Mouse (Mus musculus): ENCODE data around the gene Rtkn.
"Not testable (repeated sequence)": the region's sequence is repeated elsewhere in the genome, so short reads cannot be mapped to it uniquely, and the experiment has no call there.

The Rtkn gene

DNA sequence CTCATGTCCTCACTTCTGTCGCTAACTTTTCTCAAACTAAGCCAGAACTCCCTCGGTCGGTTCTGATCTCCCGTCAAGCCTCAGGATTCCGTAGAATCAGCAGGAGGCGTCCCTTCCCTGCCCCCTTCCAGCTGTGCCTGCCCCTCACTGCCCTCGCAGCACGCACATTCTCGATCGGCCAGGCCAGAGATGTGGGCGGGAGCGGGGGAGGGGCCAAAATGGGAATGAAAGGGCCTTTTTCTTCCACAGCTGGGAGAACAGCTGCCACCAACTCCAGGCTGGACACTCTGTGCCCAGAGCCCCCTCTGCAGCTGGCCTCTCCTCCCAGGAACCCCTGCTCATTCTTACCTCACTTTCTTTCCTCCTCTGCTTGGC is 2.3 kb downstream of the Rtkn start:
- in situ Hi-C loops (cut with MboI) = no loop called here

DNA sequence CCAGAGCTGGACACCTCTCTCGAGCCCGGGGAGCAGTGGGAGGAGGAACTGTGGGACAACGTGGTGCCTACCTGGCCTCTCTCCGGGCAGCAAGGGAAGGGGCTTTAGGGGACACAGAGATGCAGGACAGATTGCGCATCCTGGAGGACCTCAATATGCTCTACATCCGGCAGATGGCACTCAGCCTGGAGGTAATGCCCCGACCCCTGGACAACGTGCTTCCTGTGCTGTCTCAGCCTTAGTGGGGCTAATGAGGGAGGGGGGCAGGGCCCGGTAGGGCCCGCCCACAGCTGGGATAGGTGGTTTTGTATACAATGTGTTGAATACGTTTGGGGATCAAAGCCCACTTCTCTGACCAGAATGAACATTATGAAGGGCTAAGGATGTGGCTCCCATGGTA is 2.8 kb downstream of the Rtkn start:
- in situ Hi-C loops (cut with MboI) = no loop called here

DNA sequence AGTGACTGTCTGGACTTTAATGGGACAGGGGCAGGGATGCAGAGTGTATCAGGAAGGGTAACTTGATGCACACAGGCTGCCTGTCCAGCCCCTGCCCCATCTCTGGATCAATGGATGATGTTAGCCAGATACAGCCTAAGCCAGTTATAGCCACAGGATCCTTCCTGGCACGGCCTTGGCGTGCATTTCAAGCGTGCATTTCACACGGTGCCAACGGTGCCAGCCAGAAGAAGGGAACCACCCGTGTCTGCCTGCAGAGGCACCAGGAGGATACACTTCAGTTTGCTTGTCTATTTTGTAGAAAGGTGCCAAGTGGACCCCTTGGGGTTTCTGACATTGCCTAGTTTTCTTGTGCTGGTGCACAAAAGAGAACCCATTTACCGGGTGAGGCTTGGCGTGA is 4.8 kb downstream of the Rtkn start:
- in situ Hi-C loops (cut with MboI) = no loop called here

DNA sequence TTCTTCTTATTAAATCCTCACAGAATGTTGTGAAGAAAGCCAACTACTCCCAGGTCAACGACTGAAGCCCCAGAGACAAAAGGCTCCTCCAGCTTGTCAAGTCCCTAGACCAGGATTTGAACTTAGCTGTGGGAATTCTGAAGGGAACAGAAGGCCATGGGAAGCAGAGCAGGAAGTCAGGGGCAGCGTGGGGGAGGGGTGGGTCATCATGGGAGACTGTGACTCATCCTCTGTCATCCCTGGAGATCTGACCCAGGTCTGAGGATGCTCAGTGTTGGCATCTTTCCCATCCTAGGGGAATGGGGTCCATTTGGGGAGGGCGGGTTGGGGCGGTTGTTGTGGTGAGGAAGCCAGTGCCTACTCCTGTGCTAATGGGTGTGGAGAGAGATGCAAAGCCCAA is 6.4 kb downstream of the Rtkn start:
- in situ Hi-C loops (cut with MboI) = no loop called here

DNA sequence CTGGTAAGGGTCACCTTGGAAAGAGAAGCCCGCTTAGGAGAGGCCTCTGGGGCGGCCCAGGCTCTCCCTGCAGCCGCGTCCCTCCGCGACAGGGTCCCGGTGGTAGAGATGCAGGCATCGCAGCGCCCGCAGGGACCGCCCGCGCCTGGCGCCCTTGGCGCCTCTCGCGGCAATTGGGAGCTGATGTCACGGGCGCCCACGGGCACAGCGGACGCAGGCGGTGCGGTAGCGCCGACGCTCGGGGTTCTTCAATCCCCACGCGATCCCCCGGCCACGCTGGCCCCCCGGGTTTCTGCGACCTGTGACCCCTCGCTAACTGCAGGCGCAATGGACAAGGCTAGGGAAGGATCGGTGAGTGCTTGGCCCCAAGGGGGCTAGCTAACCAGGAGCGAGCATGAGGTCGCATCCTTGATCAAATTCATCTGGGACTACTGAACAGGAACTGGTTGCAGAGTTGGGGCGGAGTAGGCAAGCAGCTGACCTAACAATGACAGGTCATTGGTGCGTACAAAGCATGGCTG is 7.0 kb downstream of the Rtkn start:
- in situ Hi-C loops (cut with MboI) = no loop called here

DNA sequence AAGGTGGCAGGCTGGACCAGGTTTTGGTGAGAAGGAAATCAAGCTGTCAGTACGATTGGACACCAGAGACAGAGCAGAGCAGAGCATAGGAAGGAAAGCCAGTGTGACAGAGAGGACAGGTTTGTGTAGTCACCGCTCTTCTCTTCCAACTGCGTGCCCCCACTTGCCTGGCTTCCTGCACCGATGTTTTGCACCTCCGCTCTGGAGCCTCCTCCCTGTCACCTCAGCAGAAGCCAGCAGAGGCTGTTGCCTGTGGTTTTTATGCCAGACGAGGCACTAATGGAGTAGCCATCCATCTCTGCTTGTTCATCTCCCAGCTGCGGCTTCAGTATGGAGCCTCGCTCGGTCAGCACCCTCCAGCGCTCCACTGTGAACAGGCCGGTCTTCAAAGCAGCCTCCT is 7.6 kb downstream of the Rtkn start:
- in situ Hi-C loops (cut with MboI) = no loop called here

DNA sequence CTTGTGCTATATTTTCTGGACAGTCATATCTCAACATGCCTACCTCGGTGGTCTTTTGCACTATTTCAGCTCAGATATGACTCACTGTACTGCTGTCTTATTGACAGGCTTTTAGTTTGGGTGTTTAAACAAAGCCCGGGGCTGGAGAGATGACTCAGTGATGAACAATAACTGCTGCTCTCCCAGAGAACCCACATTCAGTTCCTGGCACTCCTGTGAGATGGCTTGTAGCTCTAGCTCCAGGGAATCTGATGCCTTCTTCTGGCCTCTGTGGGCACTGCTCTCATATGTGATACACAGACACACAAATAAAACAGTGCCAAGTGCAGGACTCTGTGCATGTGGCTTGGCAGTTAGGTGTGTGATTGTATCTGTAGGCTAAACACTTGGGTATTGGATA is 9.9 kb downstream of the Rtkn start:
- in situ Hi-C loops (cut with MboI) = no loop called here

DNA sequence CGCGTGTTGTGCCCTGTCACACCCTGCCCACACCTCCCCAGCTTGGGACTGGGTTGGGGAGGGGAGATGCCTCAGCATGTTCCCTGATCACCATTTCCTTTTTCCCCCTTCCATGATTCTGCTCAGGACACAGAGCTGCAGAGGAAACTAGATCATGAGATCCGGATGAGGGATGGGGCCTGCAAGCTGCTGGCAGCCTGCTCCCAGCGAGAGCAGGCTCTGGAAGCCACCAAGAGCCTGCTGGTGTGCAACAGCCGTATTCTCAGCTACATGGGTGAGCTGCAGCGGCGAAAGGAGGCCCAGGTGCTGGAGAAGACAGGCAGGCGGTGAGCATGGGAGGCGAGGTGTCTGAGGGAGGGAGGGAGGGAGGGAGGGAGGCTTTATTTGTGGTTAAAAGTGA is 10.5 kb downstream of the Rtkn start:
- in situ Hi-C loops (cut with MboI) = no loop called here

DNA sequence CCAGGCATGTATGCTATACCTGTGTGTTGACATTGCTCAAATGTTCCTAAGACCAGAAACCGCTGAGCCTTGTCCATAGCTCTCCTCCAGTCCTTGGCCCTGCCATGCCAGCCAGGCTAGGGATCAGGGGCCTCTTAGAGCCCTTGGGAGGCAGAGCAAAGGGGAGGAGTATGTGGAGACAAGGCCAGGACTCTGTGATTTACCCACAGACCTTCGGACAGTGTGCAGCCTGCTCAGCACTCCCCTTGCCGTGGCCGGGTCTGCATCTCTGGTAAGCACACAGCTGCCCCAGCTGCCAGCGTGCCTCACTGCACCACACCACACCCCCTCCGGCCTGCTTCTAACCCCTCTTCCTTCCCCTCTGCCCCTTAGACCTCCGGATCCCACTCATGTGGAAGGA is 12.0 kb downstream of the Rtkn start:
- in situ Hi-C loops (cut with MboI) = no loop called here

DNA sequence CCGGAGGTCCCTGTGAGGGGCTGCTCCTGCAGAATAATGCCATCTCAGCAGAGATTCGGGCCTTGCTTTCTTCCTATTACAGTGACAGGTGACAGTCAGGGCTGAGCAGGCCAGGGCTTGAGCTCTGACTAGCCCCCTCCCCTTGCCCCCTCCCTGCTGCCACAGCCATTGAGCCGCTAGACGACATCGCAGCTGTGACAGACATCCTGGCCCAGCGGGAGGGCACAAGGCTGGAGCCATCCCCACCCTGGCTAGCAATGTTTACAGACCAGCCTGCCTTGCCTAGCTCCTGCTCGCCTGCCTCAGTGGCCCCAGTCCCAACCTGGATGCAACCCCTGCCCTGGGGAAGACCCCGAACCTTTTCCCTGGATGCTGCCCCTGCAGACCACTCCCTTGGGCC is 16.5 kb downstream of the Rtkn start:
- in situ Hi-C loops (cut with MboI) = no loop called here

DNA sequence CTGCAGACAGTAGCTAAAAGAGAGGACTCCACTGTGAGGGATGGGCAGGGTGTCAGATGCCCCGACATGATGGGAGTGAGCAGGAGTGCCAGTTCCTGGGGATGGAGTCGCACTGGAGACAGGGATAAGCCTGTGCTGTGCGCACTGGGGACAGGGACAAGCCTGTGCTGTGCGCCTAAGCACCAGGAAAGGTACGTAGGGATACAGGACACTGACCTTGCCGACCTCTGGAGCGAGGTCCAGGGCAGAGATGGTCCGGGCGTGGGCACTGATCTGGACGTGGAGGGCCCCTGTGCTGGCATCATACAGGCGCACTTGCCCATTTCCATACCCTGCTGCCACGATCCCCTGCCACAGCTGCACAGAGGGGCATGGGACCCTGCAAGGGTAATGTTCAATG is 17.8 kb downstream of the Rtkn start:
- in situ Hi-C loops (cut with MboI) = no loop called here

DNA sequence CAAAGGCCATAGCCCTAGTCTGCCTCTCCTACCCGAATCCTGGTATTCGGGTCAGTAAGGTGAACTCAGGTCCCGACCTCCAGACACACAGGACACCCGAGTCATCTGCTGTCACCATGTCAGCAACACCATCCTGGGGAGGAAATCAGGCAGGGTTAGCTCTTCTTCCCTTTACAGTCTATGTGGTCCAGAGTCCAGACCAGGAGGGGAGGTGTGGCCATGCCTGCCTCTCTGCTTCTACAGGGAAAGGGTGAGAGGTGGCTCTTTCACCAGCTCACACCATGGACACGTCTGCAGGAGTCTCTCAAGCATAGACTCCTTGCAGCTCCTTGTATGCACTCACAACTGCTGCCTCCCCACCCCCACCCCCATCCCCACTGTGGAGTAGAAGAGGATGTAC is 18.2 kb downstream of the Rtkn start:
- in situ Hi-C loops (cut with MboI) = no loop called here

DNA sequence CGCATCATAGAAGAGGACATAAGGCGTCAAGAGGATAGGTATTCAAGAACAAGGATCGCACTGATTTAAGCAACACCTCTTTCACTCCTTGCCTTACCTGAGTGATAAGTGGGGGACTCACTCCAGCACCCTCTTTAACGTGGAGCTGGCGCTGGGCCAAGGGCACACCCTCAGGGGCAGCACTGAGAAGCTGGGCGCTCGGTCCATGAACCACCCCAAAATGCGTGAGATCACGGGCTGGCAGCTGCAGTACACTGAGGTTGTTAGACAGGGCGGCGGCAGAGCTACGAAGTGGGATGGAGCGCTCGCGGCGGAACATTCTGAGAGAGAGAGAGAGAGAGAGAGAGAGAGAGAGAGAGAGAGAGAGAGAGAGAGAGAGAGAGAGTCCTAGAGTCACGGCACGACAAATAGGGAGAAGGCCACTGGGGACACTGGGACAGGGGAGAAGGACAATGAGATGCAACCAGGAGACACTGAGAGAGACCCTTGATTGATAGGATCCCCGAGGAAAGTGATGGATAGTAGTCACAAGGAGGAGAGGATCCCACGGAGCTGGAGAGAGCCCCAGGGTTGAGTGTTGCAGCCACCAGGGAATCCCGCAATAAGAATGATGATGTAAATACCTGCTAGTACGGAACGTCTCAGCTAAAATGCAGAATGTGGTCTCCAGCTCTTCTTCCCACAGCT is 20.4 kb downstream of the Rtkn start:
- in situ Hi-C loops (cut with MboI) = no loop called here

DNA sequence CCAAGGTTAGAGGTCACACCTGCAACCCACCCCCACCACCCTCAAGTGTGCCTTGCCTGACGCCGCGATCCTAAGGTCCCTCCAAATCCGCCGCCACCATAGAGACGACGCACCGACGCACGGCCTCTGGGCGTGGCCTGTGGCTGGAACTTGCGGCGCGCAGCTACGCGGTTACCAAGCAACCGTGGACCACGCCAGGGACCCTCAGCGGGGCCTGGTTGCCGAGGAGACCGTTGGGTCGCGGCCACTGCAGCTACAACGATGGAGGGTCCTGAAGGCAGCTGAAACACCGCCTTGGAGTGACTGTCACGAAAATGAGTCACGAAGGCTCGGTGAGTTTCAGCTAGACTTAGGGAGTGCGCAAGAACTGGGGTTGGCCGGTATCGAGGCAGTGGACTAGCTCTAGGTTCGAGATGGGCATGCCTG is 21.0 kb downstream of the Rtkn start, which contains the start of the genes Wdr54 and 1700003E16Rik:
TSS of gene Wdr54 (minus strand) at position 139 of the 426 bp plus-strand sequence.
TSS of gene 1700003E16Rik (plus strand) at position 146 of the 426 bp plus-strand sequence.
- in situ Hi-C loops (cut with MboI) = no loop called here

DNA sequence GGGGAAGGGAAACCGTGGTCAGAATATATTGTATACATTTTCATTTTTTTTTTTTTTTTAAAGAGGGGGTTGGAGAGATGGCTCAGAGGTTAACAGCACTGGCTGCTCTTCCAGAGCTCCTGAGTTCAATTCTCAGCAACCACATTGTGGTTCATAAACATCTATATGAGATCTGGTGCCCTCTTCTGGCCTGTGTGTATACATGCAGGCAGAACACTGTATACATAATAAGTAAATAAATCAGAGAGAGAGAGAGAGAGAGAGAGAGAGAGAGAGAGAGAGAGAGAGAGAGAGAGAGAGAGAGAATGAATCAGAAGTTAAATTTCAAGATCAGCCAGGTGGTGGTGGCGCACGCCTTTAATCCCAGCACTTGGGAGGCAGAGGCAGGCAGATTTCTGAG is 24.2 kb downstream of the Rtkn start:
- in situ Hi-C loops (cut with MboI) = not testable (repeated sequence)

DNA sequence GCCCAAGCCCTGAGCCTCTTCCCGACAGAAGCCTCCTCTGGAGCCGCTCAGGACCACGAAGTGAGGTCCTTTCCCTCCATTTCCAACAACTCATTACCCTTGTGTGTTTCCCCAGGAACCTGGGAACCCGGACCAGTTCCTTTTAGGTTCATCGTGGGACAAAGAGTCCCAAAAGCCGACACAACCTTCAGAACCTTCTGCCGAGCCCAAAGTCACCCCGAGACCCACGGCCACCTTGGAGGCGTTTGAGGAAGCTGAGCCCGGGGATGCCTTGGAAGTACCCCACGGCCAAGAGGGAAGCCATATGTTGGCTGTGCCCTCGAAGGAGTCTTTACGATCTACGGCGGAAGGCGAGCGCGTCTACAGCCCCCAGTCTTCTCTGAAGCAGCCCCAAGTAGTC is 26.2 kb downstream of the Rtkn start:
- in situ Hi-C loops (cut with MboI) = loop anchor here (5.0 kb wide), 1 partner anchor 39 kb away; the partner anchor contains the start of gene Wbp1

DNA sequence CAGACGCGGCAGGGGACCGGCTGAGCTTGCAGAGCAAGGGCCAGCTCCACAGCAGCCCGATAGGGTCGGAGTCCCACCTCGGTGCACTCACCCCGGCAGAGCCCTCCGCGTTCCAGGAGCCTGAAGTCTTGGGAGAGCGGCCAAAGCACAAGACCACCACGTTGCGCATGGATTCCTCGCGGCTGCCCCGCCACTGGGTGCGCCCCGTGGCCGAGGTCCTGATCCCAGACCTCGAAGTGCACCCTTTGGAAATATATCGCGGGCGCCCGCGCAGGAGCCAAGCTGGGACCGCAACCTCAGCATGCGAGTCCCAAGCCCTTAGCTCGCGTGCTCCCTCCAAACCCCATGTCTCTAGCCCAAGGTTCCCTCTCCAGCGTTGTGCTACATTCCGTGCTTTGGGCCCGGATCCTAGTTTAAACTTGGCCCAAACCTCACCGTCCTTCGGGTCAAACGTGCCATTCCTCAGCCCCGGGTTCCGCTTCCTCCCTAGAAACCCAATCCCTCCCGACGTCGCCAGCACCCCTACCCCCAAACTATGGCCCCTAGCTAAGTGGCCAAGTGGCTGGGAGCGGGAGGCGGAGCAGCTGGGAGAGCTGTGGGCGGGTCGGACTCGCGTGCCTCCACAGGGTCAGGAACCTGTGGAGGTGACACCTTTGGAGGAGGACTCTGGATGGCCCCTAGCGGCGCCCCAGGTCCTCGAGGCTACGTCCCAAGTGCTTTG is 26.8 kb downstream of the Rtkn start:
- in situ Hi-C loops (cut with MboI) = loop anchor here (5.0 kb wide), 1 partner anchor 40 kb away; the partner anchor contains the start of gene Wbp1

DNA sequence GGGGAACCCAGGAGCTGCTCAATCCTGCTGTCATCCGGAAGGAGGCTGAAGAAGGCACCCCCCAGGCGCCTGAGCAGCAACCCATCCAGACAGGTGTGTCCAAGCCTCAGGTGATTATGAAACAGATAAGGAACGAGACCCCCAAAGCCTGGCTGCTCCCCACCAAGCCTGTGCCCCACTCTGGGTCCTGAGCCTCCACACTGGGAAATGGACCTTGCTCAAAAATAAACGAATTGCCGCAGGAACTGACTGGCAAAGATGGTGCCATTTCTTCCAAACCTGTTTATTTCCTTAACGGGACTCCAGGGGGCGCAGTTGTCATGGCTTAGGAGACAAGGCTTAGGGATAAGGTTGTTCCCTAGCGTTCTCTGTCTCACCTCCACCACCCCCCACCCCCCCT is 27.4 kb downstream of the Rtkn start:
- in situ Hi-C loops (cut with MboI) = loop anchor here (5.0 kb wide), 1 partner anchor 40 kb away; the partner anchor contains the start of gene Wbp1

DNA sequence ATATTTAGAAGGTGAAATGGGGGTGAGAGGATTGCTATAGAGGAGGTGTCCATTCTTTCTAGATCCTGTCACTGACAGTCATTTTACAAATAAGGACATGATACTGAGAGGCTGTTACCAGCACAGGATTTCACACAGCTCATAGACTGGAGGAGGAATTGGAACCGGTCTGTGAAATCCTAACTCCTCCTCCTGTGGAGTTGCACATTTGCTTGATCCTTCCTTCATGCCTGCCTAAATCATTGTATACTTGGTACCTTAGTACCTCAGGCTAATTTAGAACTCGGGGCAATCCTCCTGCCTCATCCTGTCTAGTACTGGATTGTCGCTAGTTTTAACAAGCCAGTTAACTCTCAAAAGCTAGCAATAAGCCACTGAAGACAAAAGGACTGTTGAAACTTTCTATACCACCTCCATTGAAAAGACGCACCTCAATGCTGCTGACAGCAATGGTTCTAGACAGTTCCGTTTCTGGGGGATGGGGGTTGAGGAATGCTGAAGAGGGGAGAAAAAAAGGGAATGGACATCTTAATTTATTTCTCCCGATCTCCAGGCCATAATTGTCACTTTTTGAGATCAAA is 29.9 kb downstream of the Rtkn start:
- in situ Hi-C loops (cut with MboI) = no loop called here

DNA sequence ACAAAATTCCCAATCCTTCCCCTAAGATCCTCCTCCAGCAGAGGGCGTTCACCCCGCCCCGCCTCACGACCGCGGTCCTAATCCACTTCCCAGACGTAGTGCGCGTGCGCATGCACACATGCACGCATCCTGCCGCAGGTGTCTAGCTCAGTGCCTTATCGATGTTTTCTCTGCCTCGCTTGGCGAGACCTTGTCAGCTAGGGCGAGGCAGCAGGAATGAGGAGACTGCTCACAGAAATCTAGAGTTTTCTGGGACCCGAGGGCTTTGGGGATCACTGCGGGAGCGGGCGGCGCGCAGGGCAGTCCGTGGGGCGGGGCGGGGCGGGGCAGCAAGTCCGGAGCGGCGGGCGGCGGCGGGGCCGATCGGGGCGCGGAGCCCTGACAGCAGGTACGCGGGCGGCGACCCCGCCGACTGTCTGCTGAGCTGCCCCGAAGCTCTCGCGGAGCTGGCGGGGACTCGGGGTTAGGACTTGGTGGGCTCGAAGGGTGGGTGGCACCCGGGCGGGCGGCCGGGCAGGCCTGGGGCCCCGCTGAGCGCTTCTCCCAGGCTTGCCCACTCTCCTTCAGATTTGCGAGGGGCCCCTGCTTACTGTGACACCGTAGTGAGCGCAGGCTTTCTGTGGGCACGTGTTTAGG is 30.5 kb downstream of the Rtkn start, which contains the start of gene Dctn1:
TSS of gene Dctn1 (plus strand) at position 314 of the 636 bp plus-strand sequence.
- in situ Hi-C loops (cut with MboI) = no loop called here

DNA sequence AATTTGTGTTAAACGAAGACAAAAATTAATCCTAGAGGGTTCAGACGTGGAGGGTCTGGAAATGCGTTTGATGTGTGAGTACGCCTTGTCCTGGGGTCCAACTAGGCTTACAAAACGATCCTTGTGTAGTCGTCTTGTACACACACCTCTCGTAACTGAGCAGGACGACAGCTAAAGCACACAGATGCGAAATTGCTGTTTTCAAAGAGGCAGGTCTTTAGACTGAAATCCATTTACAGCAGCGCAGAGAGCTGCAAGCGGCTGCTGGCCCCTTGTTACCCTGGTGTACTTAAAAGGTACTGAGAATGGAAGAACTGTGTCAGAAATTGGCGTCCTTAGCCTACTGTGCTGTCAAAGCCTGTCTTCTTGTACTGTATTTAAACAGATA is 31.0 kb downstream of the Rtkn start:
- in situ Hi-C loops (cut with MboI) = no loop called here

DNA sequence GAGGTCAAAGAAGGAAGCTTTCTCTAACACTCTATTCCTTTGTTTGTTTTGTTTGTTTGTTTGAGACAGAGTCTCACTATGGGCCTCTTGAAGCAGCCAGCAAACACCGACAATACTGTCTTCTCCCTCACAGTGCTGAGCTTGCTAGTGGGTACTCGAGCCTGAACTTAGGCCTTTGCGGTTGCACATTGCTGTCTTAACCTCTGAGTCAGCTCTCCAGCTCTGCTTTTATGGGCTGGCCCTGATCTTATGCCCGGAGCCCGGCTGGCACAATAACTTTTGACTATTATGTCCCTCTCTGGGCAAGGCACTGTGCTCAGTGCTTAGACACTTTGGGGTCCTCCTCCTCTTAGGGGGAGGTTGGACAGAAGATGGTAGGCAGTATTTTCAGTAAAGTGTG is 34.6 kb downstream of the Rtkn start:
- in situ Hi-C loops (cut with MboI) = no loop called here

Measured in mature B cell (primary cell).